Mouse (Mus musculus) cerebellum, adult (tissue): ENCODE measurements around the gene Tead2.
"Not testable (repeated sequence)": the region's sequence is repeated elsewhere in the genome, so short reads cannot be mapped to it uniquely, and the experiment has no call there.

Experiments used
- ATAC-seq: cut with Nextera tagmentation; 2 replicates; pipeline ENCODE4 v1.9.2; 2017; ENCODE audit warnings: mild to moderate bottlenecking, moderate library complexity, mixed read lengths; ENCODE audit not compliant: insufficient number of reproducible peaks, low FRiP score, low TSS enrichment

Gene Tead2

DNA sequence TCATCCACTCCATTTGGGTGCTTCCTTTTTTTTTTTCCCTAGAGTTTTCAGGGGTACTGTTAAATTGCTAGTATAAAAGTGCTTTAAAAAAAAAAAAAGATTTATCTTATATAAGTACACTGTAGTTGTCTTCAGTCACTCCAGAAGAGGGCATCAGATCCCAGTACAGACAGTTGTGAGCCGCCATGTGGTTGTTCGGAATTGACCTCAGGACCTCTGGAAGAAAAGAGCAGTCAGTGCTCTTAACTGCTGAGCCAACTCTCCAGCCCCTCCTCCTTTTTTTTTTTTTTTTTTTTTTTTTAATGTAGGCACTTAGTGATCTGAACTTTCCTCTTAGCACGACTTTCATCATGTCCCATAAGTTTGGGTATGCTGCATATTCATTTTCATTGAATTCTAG is 32.1 kb downstream of the Tead2 start:
- ATAC-seq, result no peak

DNA sequence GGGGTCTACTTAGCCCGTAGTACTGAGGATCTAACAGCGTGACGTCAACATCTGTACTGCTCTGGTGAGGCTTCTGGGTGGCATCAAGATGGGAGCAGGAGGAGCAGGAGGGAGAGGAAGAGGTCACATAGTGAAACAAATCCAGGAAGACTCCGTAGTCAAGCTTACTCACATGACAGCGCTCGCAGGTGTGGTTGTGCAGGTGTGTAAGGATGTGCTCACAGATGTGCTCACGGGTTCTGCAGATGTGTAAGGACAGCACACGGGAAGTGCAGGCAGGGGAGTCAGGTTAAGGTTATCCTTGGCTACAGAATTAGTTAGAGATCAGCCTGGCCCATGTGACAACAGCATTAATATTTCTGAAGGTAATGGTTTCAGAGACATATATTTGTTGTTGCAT is 38.3 kb downstream of the Tead2 start:
- ATAC-seq, result no peak

DNA sequence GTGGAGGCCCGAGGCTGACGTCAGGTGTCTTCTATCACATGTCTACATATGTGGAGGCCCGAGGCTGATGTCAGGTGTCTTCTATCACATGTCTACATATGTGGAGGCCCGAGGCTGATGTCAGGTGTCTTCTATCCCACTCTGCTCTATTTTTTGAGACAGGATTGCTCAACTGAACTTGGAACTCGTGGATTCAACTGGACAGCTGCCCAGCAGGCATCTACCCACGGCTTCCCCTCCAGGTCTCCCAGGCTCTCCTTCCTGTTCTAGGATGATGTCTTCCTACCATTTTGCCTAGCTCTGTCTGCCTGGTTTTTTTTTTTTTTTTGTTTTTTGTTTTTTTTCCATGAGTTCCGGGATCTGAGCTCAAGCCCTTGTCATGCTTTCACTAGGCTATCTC is 40.3 kb downstream of the Tead2 start:
- not testable (repeated sequence) for ATAC-seq

DNA sequence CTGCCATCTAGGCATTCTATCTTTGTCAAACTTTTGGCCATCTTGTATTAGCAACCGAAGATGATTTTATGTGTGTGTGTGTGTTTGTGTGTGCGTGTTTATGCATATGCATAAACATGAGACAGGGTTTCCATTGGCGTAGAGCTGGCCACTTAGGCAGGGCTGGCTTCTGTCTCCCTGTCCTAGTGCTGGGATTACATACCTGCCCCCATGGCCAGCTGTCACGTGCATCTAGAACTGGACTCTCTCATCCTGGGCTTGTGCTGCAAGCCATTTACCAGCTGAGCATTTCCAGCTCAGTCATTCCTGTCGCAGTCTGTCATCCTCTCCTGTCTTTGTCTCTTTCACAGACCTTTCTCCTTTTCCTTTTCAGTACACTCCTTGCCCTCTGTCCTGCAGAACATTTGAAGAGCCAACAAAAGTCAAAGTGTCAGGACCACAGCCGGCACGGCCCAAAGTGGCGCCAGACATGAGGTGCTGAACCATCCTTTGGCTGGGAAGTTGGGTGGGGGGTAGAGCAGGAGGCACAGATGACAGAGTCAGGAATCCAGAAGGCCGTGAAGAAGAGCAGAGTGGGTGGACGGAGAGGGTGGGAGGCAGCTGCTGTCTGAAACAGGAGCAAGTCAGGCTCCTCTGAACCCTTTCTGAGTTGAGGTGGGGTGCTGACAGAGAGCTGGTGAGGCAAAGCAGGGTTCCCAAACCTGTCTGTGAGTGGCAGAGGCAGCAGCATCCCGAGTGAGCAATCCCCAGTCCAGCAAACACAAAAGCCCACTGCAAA is 41.7 kb downstream of the Tead2 start:
- no peak for ATAC-seq

DNA sequence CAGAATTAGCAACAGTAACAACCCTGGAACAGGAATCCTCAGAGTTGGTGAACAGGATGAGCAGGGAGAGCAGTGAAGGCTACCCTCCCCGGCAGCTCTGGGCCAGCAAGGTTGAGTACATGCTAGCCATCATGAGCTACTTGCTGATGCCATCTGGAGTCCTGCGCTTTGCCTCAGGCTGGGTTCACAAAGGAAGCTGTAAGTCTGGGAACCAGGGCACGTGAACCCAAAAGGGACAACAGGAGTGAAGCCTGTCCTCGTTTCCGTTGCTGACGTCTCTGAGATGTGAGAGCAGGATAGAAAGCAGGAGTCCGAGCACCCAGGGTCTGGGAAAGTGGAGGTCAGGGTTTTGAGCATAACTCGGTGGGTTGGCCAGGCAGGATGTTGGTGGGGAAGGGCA is 43.7 kb downstream of the Tead2 start:
- ATAC-seq, result no peak

DNA sequence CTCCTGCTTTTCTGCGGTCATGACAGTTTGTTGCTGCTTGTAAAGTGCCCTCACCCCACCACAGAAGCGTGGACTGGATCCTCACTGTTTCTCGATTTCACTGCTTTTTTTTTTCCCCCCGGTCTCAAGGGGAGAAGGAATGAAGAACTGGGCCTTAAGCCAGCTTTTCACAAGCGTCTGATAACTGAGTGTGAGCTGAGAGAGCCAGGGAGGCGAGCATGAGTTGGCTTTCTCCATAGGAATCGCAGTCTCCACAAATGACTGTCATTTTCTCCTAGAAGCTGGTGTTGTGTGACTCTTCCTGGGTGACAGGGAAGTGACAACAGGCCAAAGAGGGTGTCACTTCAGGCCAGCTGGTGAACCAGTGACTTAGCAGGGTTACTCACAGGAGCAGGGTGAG is 46.7 kb downstream of the Tead2 start:
- no peak for ATAC-seq

DNA sequence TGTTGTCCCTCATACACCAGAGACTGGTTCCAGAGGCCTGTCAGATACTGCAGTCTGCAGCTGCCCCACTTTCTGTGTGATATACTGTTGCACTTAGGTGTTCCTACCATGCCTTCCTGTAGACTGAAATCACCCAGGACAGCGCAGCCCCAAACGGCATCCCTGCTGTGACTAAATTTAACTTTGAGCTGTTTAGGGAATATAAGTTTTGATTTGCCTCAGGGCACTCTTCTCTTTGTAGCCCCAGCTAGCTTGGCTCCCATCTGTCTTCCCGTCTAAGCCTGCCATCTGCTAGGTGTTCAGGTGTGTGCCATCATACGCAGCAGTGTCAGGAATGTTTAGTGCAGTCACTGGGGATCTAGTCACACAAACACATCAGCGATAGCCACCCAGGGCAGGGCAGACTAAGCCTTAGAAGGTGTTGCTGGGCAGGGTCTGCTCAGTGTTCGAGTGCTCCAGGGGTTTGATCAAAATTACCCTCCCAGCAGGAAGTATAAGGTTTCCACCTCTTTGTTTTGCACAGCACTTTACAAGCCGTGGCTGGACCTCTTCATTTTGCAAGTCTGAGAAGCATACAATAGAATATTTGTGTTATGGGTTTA is 47.6 kb downstream of the Tead2 start:
- ATAC-seq, result no peak

DNA sequence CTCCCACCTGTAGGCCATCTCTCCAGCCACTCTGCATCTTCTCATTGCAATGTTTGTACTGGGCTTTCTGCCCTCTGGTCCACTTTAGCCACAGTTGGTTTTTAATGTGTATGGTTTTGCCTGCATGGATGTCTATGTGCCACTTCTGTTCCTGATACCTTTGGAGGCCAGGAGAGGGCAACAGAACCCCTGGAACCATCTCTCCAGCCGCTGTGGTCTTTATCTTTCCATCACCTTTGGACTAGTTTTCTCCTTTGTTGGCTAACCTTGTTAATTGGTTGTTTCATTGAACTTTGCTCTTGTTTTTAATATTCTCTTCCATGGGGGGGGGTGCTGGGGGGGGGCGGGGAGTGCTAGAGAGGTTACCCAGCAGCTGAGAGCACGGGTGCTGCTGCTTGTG is 48.8 kb downstream of the Tead2 start:
- no peak for ATAC-seq

DNA sequence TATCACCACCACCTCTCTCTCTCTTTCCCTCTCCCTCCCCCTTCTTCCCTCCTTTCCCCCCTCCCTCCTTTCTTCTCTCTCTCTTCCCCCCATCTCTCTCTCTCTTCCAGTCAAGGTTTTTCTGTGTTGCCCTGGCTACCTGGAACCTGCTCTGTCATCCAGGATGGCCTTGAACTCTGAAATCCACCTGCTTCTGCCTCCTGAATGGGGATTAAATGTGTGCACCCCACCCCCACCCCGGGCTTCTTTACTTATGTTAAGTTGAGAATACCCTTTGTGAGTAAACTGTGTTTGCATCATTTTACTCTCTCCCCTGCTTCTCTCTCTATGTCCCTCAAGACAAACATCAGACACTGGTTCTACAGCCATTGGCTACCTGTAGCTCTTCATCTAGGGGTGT is 50.0 kb downstream of the Tead2 start:
- ATAC-seq, result no peak

DNA sequence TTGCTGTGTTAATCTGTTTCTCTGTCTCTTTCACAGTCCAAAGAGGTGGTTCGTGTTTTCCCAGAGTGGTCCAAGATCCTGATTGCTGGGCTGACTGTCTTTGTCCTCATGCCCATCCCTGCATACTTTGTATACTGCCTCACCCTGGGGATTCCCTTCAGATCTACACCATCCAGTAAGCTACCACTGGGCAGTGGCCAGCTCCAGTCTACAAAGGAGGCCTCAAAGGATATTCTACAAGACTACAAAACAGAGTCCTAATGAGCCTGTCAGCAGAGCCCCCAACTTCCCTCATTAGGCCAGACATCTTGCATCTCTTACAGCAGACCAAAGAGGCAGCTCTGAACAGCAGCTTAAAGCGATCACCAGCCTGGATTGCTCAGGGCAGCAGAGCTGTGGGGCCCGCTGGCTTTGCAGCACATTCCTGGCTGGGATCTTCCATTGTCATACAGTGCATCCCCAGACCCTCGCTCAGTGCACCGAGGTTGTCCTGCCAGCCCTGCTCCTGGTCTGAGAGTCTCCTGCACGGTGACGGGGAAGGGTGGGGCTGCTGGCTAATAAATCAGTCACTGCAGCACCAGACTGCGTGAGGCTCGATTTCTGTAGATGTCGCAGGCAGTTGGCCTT is 57.3 kb downstream of the Tead2 start:
- no peak for ATAC-seq

DNA sequence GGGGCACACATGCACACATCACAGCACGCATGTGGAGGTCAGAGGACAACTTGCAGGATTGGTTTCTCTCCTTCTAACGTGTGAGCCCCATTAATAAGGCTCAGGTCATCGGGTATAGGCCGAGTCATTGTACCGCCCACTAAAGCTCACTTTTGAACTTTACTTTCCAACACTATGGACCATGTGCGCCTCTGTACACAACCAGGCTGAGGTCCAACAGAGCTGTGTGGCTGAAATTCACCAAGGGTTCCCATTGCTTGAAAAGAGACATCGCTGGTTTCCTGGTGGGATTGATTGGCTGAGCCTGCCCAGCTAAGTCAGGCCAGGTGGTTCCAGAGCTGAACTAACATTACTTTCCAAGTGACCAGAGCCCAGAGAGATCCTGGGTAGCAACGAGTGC is 58.1 kb downstream of the Tead2 start:
- ATAC-seq, result no peak

DNA sequence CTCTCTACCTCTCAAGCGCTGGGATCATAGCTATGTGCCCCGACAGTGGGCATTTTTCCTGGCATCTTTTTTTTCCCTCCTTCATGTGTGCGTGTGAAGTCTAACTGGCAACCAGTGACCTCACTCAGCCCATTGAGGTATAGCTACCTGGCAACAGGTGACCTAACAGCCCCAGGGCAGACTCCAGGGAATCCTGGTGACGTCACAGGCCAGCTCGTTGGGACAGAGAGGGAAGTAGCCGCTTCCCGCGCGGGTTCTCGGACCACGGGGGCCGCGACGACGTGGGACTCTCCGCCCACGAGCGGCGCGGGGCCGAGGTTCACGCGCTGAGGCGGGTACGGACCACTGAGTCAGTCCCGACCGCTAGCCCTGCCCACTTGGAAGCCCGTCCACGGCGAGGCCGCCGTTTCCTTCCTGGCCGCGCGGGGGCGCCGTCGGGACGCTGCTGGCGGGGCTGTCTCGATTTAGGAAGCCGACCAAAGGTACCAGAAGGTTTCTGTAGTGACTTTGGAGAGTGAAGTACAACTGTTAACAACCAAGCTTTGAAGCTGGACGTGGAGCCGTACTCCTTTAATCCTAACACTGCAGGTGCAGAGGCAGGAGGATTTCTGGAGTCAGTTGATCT is 61.7 kb downstream of the Tead2 start, which contains the start of gene Slc6a21:
Gene Slc6a21 (plus strand): TSS at position 378 of the 625 bp plus-strand sequence.
- ATAC-seq, result no peak; the same call in 1 of the 2 replicates
